Mouse (Mus musculus) kidney, adult 2 months (tissue): ENCODE measurements around the gene Acad8. TPM values are rescaled to one million over a fixed set of nuclear protein-coding genes. Genes with fewer than 3 reads are reported as not detected.
A peak's percentile ranks its signal among the peaks of the same experiment; 100 is the strongest.

Source experiments
- DNase-seq: peaks from one replicate; pipeline ENCODE4 v3.0.0; 2021
- H3K27ac ChIP-seq: fragments of 200-500 bp; 2 replicates; pipeline ENCODE4 v1.5.1; 2012; ENCODE audit warnings: low read depth, low read length, control low read depth, inconsistent platforms; ENCODE audit not compliant: insufficient read depth
- H3K27me3 ChIP-seq: fragments of 200-500 bp; replicated peaks from 2 replicates; pipeline ENCODE4 v1.6.1; 2012; ENCODE audit warnings: mild to moderate bottlenecking, moderate library complexity, low read length, inconsistent platforms; ENCODE audit not compliant: control insufficient read depth, insufficient read depth
- H3K36me3 ChIP-seq: fragments of 200-500 bp; 2 replicates; pipeline ENCODE4 v1.6.1; 2012; ENCODE audit warnings: mild to moderate bottlenecking, moderate library complexity, low read length, inconsistent platforms; ENCODE audit not compliant: control insufficient read depth, insufficient read depth
- H3K4me1 ChIP-seq: fragments of 200-500 bp; 2 replicates; pipeline ENCODE4 v1.6.1; 2011; ENCODE audit warnings: low read length; ENCODE audit not compliant: control insufficient read depth, insufficient read depth
- H3K4me3 ChIP-seq: fragments of 200-500 bp; 2 replicates; pipeline ENCODE4 v1.5.1; 2011; ENCODE audit warnings: mild to moderate bottlenecking, low read depth, low read length, control low read depth; ENCODE audit not compliant: insufficient read depth
- CTCF ChIP-seq: fragments of 200-500 bp; conservative IDR thresholded peaks from 2 replicates; pipeline ENCODE4 v1.5.1; 2011; ENCODE audit warnings: low read depth, mild to moderate bottlenecking, control low read depth, low read length, moderate library complexity, mixed read lengths; ENCODE audit not compliant: insufficient read depth, insufficient read length
- POLR2A ChIP-seq: fragments of 200-500 bp; IDR thresholded peaks from one replicate; pipeline ENCODE4 v1.6.1; 2011; ENCODE audit warnings: low read depth, low read length, control low read depth
- WGBS: fragments of 180-500 bp; shearing (Covaris S2); methylation state at CpG from one replicate; pipeline ENCODE4 v1.1.7; 2018; 5-methylcytosine and 5-hydroxymethylcytosine counted together
- polyA plus RNA-seq: library from polyadenylated mRNA; depleted of rRNA; stranded (reverse); fragments of >200 nt; gene quantifications from 2 replicates; pipeline ENCODE4 v1.2.3, GENCODE M21; 2012

Gene Acad8
- polyA plus RNA-seq, 1 experiment, result 57.0 TPM

- Histone ChIP-seq H3K27me3 (no peaks in the 10 kb centered on the region), H3K36me3 (no peaks in the 10 kb centered on the region), H3K4me1 (peaks cover 10% of the 10 kb centered on the region), H3K4me3 (no peak overlapping the region), H3K27ac (no peak overlapping the region)
- TF ChIP-seq POLR2A, result no peak
- TF ChIP-seq CTCF, result no peak
- no peak for DNase-seq
- WGBS, result 96% methylated on average over 2 of the region's 2 CpGs
These were observed 1.9 kb downstream of the Acad8 start for GRCm38 (mm10) chr9:26997501-26997900.

GRCm38 (mm10) chr9:26997062-26997461 lies 2.3 kb downstream of the Acad8 start:
- Histone ChIP-seq H3K27me3 (no peaks in the 10 kb centered on the region), H3K4me3 (no peak overlapping the region), H3K36me3 (no peaks in the 10 kb centered on the region), H3K27ac (no peak overlapping the region), H3K4me1 (peaks cover 10% of the 10 kb centered on the region)
- 93% methylated on average over 3 of the region's 3 CpGs for WGBS
- TF ChIP-seq CTCF (no peak), POLR2A (no peak)
- DNase-seq, result no peak

GRCm38 (mm10) chr9:26993900-26994299 lies 5.5 kb downstream of the Acad8 start:
- TF ChIP-seq POLR2A, result no peak
- no peak for TF ChIP-seq CTCF
- DNase-seq, result no peak
- no peaks in the 10 kb centered on the region for H3K27me3 ChIP-seq

GRCm38 (mm10) chr9:26993118-26993517 lies 6.2 kb downstream of the Acad8 start:
- no peaks in the 10 kb centered on the region for H3K27me3 ChIP-seq
- peaks cover 4% of the 10 kb centered on the region; the same call in 1 of the 2 replicates for H3K36me3 ChIP-seq
- H3K4me1 ChIP-seq, result peaks cover 4% of the 10 kb centered on the region
- H3K27ac ChIP-seq, result no peak overlapping the region
- TF ChIP-seq POLR2A, result no peak
- peak; percentile 32 for DNase-seq
- H3K4me3 ChIP-seq, result no peak overlapping the region
- 62% methylated on average over 10 of the region's 10 CpGs for WGBS

More at GRCm38 (mm10) chr9:26993900-26994299, 5.5 kb downstream of the Acad8 start:
- Histone ChIP-seq H3K4me1 (peaks cover 6% of the 10 kb centered on the region), H3K4me3 (no peak overlapping the region), H3K27ac (no peak overlapping the region), H3K36me3 (peaks cover 4% of the 10 kb centered on the region; the same call in 1 of the 2 replicates)
- 25% methylated on average over 3 of the region's 3 CpGs for WGBS

- Histone ChIP-seq H3K27me3 (no peaks in the 10 kb centered on the region), H3K4me1 (0 out of 2 replicates have a peak, but pooled peaks cover 3% of the 10 kb centered on the region), H3K4me3 (no peak overlapping the region), H3K27ac (no peak overlapping the region), H3K36me3 (peaks cover 4% of the 10 kb centered on the region)
- WGBS, result 83% methylated on average over 4 of the region's 4 CpGs
- no peak for DNase-seq
- TF ChIP-seq POLR2A (no peak), CTCF (no peak)
These were observed 9.2 kb downstream of the Acad8 start for GRCm38 (mm10) chr9:26990181-26990580.

GRCm38 (mm10) chr9:26985668-26986277 lies 13.6 kb downstream of the Acad8 start:
- DNase-seq, result no peak
- no peak overlapping the region for H3K4me3 ChIP-seq
- 96% methylated on average over 6 of the region's 6 CpGs for WGBS
- peaks cover 6% of the 10 kb centered on the region for H3K36me3 ChIP-seq
- no peak for TF ChIP-seq CTCF
- TF ChIP-seq POLR2A, result no peak
- no peaks in the 10 kb centered on the region for H3K4me1 ChIP-seq
- H3K27me3 ChIP-seq, result no peaks in the 10 kb centered on the region
- no peak overlapping the region for H3K27ac ChIP-seq

- TF ChIP-seq POLR2A, result no peak
- TF ChIP-seq CTCF, result no peak
- no peak overlapping the region for H3K4me3 ChIP-seq
- WGBS, result 90% methylated on average over 2 of the region's 2 CpGs
- no peaks in the 10 kb centered on the region for H3K27me3 ChIP-seq
- H3K36me3 ChIP-seq, result peaks cover 6% of the 10 kb centered on the region
- H3K4me1 ChIP-seq, result no peaks in the 10 kb centered on the region
- DNase-seq, result no peak
- H3K27ac ChIP-seq, result no peak overlapping the region
These were observed 14.2 kb downstream of the Acad8 start for GRCm38 (mm10) chr9:26985090-26985613.
